Mouse (Mus musculus) telencephalon, adult 2 months (tissue): ENCODE results near the gene Vmn2r6.
"Not testable (repeated sequence)": the region's sequence is repeated elsewhere in the genome, so short reads cannot be mapped to it uniquely, and the experiment has no call there.

Source experiments
- DNase-seq: peaks from one replicate; pipeline ENCODE4 v3.0.0-alpha.2; 2011; ENCODE audit warnings: low read depth, low spot score

The Vmn2r6 gene

GRCm38 (mm10) chr3:64565730-64566129 lies at the start of gene Vmn2r6:
TSS of gene Vmn2r6 (minus strand) at chr3:64565830.
- not testable (repeated sequence) for DNase-seq

GRCm38 (mm10) chr3:64587618-64588017 lies 22.0 kb upstream of the Vmn2r6 start:
- no peak for DNase-seq

GRCm38 (mm10) chr3:64568793-64569192 lies 3.2 kb upstream of the Vmn2r6 start:
- DNase-seq, result not testable (repeated sequence)

DNA sequence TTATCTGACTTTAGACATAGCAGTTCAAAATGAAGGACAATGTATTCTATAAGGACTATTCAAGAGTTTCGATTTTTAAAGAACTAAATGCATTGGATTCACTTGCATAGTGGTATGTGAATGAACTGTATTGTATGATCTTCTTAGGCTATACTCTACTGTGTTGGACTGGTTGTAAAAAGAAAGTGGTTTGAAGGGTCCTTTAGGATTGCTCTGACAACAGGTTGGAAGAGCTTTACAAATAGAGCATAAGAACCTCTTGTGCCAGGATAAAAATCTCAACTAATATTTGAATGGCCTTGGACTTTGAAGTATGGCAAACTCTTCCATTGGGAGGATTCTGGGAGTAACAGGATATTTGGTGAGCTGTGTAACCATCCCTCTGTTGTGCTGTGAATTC lies 42.0 kb downstream of the Vmn2r6 start:
- DNase-seq, result not testable (repeated sequence)

GRCm38 (mm10) chr3:64509742-64510141 lies 55.9 kb downstream of the Vmn2r6 start, which contains the start of gene Vmn2r5:
TSS of gene Vmn2r5 (minus strand) at chr3:64509842.
- DNase-seq, result not testable (repeated sequence)
